In genomic region chr10:129010288-129010841, GRCm38 (mm10) we compare ENCODE assay signal across 43 mouse cellular contexts. TPM values are rescaled to one million over a fixed set of nuclear protein-coding genes. Genes with fewer than 3 reads are reported as not detected.
"Had no signal": no experiment of that assay in that cellular context is flagged by ENCODE, and none has a peak within 500 bp of the region (broad histone marks: within the 10 kb centered on the region; RNA-seq: fewer than 3 reads in every experiment).

Gene Olfr763, plus strand, starts transcription at chr10:129010791.

- H3K27ac ChIP-seq: heart, embryonic 13.5 days; heart, embryonic 15.5 days; hindbrain, embryonic 13.5 days; hindbrain, embryonic 15.5 days; hindbrain, postnatal 0 days; kidney, embryonic 15.5 days; kidney, postnatal 0 days; limb, embryonic 12.5 days; liver, embryonic 13.5 days; liver, embryonic 15.5 days had no signal

- H3K36me3 ChIP-seq: heart, embryonic 13.5 days; heart, embryonic 15.5 days; hindbrain, embryonic 13.5 days; hindbrain, embryonic 15.5 days; kidney, embryonic 15.5 days; limb, embryonic 12.5 days; liver, embryonic 13.5 days; liver, embryonic 15.5 days had no signal

- DNase-seq: gastrocnemius, postnatal 14 days; gastrocnemius, postnatal 36 days; heart, adult 18-20 months; heart, postnatal 14 days; heart, postnatal 36 days; kidney, adult 11 months; kidney, adult 2 months; kidney, adult 9 months; kidney, postnatal 14 days; kidney, postnatal 36 days; layer of hippocampus, adult 9-11 months; layer of hippocampus, postnatal 36 days; left cerebral cortex, postnatal 4 days; liver; liver, embryonic 13.5 days had no signal

- H3K9ac ChIP-seq: heart, embryonic 13.5 days; heart, embryonic 15.5 days; hindbrain, embryonic 13.5 days; hindbrain, embryonic 15.5 days; kidney, embryonic 15.5 days; limb, embryonic 12.5 days; liver, embryonic 13.5 days; liver, embryonic 15.5 days had no signal

- H3K9me3 ChIP-seq: heart, embryonic 15.5 days; hindbrain, embryonic 13.5 days; hindbrain, embryonic 15.5 days; kidney, embryonic 15.5 days; liver, embryonic 13.5 days; liver, embryonic 15.5 days had no signal

- H3K27me3 ChIP-seq: heart, embryonic 13.5 days; heart, embryonic 15.5 days; hindbrain, embryonic 13.5 days; hindbrain, embryonic 15.5 days; kidney, embryonic 15.5 days; limb, embryonic 12.5 days; liver, embryonic 13.5 days; liver, embryonic 15.5 days had no signal

- H3K4me3 ChIP-seq: heart, embryonic 13.5 days; heart, embryonic 15.5 days; hindbrain, embryonic 13.5 days; hindbrain, embryonic 15.5 days; kidney, embryonic 15.5 days; limb, embryonic 12.5 days; liver, embryonic 13.5 days; liver, embryonic 15.5 days had no signal

- ATAC-seq: intestine, embryonic 16.5 days had no signal

- H3K4me1 ChIP-seq: heart, embryonic 13.5 days; heart, embryonic 15.5 days; hindbrain, embryonic 13.5 days; hindbrain, embryonic 15.5 days; kidney, embryonic 15.5 days; limb, embryonic 12.5 days; liver, embryonic 13.5 days; liver, embryonic 15.5 days had no signal

RNA-seq across cellular contexts. Expression of gene Olfr763, which starts in this region (rescaled TPM):
- total RNA-seq: gastrocnemius, adult 18-20 months; gastrocnemius, adult 8-10 months; gastrocnemius, postnatal 14 days; gastrocnemius, postnatal 36 days; heart, adult 18-20 months; heart, postnatal 14 days; heart, postnatal 36 days; hematopoietic stem cell, adult 5-6 weeks; hindbrain, postnatal 0 days; layer of hippocampus, adult 18-20 months; layer of hippocampus, adult 8-10 months; layer of hippocampus, postnatal 14 days; layer of hippocampus, postnatal 36 days; left cerebral cortex, adult 18-20 months; left cerebral cortex, adult 8-10 months; left cerebral cortex, postnatal 10 days; left cerebral cortex, postnatal 25 days; left cerebral cortex, postnatal 4 days had no signal
- polyA plus RNA-seq: frontal cortex, adult 2 months; gonadal fat pad, adult 2 months; heart, embryonic 13.5 days; heart, embryonic 15.5 days; heart, postnatal 0 days; hindbrain, embryonic 11.5 days; hindbrain, embryonic 13.5 days; hindbrain, embryonic 15.5 days; hindbrain, postnatal 0 days; intestine, embryonic 14.5 days; intestine, embryonic 16.5 days; kidney, adult 2 months; kidney, embryonic 15.5 days; kidney, postnatal 0 days; large intestine, adult 2 months; limb, embryonic 12.5 days; limb, embryonic 14.5 days; liver, embryonic 11.5 days; liver, embryonic 13.5 days; liver, embryonic 15.5 days had no signal
